Mouse (Mus musculus): ENCODE data around the gene Jph2.

Jph2 gene

GRCm38 (mm10) chr2:163300069-163301060 is 97.4 kb downstream of the Jph2 start:
- DNase-seq: no peak

- no peak for DNase-seq
These were observed 100.7 kb downstream of the Jph2 start for GRCm38 (mm10) chr2:163296999-163297630.

DNA sequence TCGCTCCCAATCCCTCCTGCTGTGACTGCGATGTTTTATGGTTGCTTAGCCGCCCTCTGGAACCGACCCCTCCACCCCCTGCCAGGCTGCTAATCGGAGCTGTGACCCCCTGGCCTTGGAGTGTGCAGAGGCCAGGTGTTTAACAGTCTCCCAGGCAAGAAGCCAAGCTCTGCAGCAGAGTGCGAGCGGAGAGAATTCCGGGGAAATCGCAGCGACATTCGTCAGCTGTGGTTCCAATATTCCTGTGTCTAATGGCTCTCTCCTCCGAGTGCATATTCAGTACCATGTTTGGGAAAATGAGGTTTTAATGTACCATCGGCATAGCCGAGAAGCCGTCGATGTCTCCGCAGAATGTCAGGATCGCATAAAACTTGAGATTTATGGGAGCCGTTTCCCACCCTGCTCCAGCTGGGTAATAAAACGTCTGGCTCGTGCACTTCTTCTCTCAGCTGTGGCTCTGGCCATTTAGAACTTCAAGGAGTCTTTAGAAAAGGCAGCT is 108.9 kb downstream of the Jph2 start:
- DNase-seq: no peak
